Mouse (Mus musculus): ENCODE data around the gene Dpp6.

DNA sequence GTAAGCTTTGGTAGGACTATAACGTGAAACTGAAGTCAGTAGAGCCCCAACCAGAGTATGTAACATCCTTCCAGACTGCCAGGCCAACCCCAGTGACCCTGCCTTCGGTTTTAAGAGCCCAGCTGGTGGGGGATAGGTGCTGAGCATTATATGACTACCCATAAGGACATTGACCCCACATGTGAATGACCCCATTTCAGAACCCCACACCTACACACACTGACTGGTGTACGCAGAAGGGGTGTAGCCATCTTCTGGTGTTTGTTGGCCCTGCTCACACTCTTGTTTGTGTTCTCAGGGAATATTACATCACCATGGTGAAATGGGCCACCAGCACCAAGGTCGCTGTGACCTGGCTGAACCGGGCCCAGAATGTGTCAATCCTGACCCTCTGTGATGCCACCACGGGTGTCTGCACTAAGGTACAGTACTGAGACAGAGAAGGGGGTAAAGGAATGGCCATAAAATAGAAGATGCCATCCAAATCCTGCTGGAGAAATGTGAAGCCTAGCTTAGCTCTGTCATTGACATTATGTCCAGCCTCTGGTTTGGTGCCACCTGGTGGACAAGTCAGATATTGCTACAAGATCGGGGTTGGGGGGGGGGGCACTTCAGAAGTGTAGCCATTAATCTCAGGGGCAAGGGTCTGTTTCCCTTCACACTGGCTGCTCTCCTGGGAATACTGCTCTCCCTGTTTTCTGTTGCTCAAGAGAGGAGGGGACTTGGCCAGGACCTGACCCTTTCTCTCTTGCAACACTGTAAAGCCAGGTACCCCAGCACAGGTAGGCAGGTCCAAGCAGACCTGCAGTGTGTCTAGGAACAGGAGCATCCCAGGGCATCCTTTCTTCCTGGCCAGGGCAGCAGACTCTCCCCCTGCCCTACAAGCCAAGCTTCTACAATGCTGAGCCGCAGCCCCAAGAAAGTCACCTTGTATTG is 835.1 kb downstream of the Dpp6 start:
- TF ChIP-seq MAX (IDR thresholded peaks at IDR 0.05): no peak
- TF ChIP-seq CTCF (IDR thresholded peaks at IDR 0.05; ENCODE audit: control insufficient read depth, insufficient read depth, insufficient read length): no peak
- TF ChIP-seq CEBPB (IDR thresholded peaks at IDR 0.05; ENCODE audit: low read depth): no peak
- TF ChIP-seq USF1 (IDR thresholded peaks at IDR 0.05; ENCODE audit: low read depth): no peak
- TF ChIP-seq MYOG (IDR thresholded peaks at IDR 0.05; ENCODE audit: control insufficient read depth, extremely low read depth, insufficient read length): no peak
- no peak for TF ChIP-seq FOSL1 (IDR thresholded peaks at IDR 0.05; ENCODE audit: insufficient read depth, low read length, poor library complexity, severe bottlenecking)

All from C2C12 (cell line).